Mouse (Mus musculus) ES-CJ7 (cell line): ENCODE data around the gene Pdk2.
A peak's percentile ranks its signal among the peaks of the same experiment; 100 is the strongest.
"Not testable (repeated sequence)": the region's sequence is repeated elsewhere in the genome, so short reads cannot be mapped to it uniquely, and the experiment has no call there.

Source experiments
- DNase-seq: peaks from one replicate; pipeline ENCODE4 v3.0.0; 2011; ENCODE audit warnings: low read depth, low spot score

Gene Pdk2

DNA sequence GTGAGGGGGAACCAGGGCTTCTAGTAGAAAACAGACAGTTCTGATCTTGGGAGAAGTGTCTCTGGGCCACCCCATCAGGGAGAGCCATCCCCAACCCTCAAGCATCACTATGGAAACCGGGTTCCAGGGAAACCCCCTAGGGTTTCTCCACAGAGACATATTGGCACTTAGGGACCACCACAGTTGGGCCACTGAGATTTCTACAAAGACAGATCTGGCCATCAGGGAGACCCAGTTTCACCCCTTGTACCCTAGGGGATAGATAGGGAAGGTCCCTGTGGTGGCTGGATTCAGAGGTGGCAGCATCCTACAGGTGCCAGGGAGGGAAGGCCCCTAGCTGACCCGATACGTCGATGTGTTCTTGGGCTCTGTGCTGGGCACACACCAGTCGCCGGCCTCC lies 14.3 kb downstream of the Pdk2 start:
- DNase-seq, result no peak

- DNase-seq, result no peak
These were observed 15.0 kb downstream of the Pdk2 start for GRCm38 (mm10) chr11:95026090-95026542.

DNA sequence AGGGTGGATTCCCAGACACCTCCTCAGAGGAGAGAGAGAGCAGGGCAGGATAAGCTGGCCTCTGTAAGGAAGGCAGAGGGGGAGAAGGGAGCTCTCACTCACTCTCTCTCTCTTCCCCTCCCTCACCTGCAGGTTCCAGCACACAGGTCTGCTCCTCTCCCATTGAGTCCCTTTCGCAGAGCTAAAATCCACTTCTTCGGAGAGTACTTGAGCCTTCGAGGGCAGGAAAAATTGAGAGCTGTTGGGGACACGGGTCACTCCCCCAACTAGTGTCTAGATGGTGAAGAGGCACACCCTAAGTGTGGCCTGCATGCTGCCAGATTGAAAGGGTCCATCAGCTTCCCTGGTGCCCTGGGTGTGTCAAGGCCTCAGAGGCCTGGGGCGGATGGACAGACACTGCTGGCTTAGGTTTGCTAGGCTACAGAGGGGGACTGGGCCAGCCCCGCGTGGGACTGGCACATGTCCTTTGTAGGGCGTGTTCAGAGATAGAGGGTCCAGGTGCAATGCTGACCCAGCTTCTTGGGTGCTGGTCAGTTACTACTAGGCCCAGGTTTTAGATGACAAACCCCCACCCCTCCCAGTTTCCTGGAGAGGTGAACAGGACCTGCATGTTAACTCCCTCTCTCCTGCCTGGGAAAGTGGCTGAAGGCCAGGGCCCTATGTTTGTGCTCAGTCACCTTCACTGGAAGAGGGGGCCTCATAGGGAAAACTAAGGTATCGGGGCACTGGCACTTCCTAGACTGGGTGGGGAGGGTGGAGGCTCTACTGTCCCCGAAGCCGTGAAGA lies 15.7 kb downstream of the Pdk2 start:
- no peak for DNase-seq

GRCm38 (mm10) chr11:95024439-95025184 lies 16.5 kb downstream of the Pdk2 start:
- no peak for DNase-seq

GRCm38 (mm10) chr11:95023481-95023880 lies 17.7 kb downstream of the Pdk2 start:
- DNase-seq, result no peak

DNA sequence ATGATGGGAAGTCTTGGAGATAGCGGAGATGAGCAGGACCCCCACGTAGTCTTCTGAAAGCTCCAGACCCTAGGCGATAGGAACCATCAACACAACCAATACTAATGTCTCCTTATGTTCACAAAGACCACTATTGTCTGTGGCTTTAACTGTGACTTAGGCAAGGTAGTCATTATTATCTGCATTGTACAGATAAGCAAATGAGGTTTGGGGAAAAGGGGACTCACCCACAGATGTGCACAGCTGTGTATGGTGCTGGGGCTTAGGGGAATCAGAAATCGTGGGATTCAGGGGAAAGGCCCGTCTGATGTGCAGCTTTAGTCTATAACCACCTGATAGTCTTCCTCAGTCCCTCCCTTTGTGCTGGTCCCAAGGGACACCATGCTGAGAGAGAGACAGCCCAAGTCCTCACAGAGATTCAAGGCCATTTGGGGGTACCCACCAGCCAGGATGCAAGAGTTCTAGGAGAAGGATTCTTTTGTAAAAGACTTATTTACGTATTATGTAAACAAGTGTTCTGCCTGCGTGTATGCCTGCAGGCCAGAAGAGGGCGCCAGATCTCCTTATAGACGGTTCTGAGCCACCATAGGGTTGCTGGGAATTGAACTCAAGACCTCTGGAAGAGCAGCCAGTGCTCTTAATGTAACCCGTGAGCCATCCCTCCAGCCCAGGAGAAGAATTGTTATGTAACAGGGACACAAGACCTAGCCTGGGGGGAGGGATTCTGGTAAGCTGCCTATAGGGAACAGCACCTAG lies 18.7 kb downstream of the Pdk2 start:
- peak; percentile 76 for DNase-seq

DNA sequence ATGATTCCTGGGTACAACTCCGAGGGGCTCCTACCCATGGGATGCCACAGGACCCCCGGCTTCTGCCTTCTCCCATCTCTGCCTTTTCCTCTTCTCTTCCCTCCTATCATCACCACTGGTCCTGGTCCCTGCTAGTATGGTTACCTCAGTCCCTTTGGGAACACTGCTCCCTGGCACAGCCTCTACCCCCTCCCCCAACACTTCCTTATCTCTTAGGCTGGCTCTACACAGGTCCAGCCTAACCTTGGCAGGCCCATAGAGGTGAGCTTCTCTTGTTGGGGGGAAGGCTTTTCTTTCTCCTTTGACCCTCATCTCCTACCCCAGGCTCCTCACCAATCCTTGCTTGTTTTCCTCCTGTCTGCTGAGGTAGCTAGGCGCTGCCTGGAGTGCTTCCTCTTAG lies 25.7 kb downstream of the Pdk2 start:
- no peak for DNase-seq

DNA sequence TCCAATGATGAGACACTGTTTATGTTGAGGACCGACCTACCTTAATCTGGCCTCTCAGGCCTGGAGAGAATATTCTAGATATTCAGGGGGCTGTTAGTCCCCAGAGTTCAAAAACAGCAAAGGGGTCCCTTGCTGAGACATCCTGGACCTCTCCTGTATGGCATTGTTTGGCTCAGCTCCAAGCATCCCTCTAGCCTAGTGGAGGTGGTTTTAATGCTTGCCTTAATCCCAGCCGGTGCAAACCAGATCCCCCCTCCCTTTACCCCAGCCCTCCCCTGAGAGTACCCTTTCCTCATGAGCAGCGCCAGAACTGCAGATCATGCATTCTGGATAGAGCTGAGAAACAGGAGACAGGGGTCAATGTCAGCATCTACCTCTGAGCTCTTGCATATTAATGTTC lies 28.7 kb downstream of the Pdk2 start:
- no peak for DNase-seq

DNA sequence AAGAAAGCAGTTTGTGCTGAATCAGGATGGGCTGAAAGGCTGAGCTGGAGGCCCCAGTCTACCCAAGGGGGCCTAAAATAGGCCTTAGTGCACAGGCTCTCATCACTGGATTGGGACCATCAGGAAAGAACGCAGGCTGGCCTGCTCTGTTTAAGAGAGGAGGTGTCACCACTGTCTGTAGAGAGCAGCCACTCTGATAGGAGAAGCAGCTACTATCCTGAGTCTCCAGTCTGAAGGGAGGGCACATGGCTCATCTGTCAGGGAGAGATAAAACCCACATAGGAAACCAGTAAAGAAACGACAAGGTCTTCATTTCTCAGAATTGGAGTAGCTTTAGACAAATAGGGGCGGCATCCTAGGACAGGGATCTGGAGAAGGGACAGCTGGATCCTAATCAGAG lies 29.1 kb downstream of the Pdk2 start:
- DNase-seq, result no peak

DNA sequence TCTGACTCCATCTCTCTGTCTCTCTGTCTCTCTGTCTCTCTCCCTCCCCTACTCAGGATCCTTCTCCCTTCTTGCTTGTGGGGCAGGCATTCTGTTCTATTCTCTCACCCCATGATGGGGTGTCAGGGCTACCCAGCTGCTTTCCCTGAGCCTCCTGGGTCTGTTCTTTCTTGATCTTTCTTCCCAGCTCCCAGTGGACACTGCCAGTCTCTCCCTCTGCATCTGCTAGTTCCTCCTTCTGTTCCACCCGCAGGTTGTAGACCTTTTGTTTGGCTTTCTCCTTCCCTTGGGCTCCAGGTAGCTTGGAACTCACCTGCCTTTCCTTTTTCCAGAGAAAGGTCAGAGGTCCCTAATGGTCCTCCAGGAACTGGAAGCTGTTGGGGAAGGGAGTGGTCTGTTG lies 29.7 kb downstream of the Pdk2 start:
- DNase-seq, result no peak

GRCm38 (mm10) chr11:95010841-95011403 lies 30.2 kb downstream of the Pdk2 start:
- DNase-seq, result not testable (repeated sequence)

DNA sequence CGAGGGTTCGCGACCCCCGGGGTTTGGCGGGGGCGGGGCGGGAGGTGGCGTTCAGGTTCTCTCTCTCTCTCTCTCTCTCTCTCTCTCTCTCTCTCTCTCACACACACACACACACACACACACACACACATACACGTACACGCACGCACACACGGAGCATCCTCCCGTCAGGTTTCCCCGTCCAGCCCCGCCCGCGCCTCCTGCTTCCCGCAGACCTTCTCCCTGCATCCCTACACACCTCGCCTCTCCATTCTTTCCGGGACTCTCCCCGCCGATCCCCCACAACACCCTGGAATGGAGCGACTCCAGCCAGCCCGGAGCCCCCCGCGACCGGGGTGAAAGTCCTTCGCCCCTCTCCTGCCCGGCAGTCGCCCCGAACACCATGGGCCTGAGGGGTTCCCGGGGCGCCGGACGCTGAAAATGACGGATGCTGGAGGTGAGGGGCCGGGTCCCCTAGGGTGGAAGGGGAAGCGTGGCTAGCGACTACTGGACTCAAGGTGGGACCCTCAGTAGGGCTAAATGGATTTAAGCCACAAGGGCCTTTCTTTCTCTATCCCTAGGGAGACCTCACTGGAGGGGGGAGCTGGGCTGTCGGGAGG lies 30.9 kb downstream of the Pdk2 start:
- DNase-seq, result no peak

- peak; percentile 69 for DNase-seq
These were observed 31.5 kb downstream of the Pdk2 start, which contains the start of gene Samd14 for GRCm38 (mm10) chr11:95009629-95010014. Samd14 (plus strand) TSS chr11:95009879.

DNA sequence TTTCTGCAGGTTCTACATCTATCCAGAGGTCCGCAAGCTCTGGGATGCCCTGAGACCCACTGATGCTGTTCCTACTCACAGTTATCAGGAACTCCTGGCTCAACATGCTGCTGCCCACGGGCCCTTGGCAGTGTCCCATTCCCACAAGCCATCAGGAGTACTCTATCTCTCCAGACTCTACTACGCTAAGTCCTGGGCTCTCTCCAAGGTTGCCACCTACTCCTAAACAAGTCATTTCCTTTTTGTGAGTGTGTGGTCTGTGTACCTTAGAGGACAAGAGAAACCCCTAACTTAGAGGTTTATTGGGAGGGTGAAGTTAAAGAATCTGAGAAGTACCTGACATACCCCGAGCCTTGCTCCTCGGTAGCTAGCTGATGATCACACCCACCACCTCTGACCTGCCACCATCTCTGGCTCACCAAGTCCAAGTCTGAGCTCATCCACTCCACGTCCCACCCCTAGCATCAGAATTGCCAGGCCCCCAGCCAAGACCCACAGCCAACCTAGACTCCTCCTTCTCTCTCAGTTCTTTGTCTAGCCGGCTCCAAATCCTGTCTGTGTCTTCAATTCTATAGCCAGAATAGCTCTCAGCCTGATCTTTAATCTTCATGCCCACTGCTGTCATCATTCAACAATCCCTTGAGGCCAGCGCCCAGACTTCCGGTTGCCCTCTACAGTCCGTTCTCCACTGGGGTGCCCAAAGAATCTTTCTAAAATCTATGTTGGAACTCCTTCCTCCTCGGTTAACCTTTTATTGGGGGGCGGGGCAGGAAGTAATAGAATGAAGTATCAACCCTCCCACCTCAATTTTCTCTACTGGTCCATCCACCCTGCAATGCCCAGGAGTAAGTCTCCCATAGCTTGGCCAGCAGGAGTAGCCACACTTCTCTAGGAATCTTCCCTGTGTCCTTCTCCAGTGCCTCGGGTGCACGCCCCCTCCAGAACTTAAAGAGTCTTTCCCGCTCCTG lies 32.2 kb downstream of the Pdk2 start:
- DNase-seq, result no peak

DNA sequence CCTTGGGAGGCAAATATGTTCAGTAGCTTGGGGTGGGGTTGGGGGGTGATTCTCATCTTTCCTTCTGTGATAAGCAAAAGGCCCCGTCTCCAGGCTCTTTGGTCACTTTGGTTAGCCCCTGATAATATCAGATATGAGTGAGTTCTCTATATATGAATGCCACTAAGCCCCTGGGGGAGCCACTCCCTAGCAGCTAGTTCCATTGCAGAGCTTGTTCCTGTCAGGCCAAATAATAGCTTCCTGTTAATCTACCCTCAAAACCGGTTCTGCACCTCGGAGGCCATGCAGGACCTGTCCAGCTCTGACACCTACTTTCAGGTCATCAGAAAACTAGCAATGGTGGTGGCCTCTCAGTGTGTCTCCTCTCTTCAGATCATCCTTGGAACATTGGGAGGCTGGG lies 33.7 kb downstream of the Pdk2 start:
- no peak for DNase-seq

DNA sequence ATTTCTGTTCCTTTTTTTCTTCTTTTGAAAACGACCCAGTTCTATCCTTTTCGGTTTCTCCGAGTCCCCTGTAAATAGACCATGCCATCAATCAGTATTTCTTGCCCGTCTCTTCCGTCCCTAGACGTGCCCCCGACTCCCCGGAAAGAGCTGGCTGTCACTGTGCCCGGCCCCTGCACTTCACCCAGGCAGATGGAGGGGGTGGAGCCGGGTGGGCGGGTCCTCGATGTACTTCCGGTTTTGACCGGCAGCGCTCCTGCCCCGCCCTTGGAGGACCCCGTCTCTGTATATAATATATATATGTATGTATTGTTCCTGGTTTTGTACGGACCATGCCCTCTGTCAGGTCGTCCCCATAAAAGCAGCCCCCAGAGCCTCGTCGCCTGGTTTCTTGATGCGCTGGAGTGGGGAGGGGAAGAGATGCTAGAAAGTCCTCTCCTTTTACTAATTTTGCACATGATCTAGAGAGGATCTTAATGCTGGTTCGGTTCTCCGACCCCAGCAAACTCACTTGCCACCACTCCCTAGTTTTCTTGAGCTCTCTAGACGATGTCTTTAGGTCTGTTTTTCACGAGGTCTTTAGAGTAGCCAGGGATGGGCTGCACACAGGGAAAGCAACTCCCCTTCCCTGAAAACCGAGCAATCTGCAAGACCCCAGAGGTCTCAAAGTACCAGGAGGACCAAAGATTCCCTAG lies 34.5 kb downstream of the Pdk2 start:
- peak; percentile 45 for DNase-seq

DNA sequence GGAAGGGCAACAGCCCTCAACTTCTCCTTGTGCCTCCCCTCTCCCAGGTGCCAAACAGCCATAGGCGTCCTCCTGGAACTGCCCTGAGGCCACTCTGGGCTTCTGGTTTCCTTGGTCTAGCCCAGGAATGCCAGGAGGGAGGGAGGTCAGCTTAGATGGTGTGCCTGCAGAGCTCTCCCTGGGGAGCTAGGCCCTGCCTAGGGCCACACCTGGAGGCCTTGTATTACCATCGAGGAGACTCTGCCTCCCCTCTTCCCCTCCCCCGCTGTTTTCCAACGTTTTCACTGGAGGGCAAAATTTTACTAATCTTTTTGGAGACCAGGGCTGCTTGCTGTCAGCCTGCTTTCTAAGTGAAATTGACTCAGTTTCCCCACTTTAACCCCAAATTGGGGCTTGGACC lies 35.1 kb downstream of the Pdk2 start:
- DNase-seq, result no peak

- no peak for DNase-seq
These were observed 36.3 kb downstream of the Pdk2 start for GRCm38 (mm10) chr11:95004937-95005198.

DNA sequence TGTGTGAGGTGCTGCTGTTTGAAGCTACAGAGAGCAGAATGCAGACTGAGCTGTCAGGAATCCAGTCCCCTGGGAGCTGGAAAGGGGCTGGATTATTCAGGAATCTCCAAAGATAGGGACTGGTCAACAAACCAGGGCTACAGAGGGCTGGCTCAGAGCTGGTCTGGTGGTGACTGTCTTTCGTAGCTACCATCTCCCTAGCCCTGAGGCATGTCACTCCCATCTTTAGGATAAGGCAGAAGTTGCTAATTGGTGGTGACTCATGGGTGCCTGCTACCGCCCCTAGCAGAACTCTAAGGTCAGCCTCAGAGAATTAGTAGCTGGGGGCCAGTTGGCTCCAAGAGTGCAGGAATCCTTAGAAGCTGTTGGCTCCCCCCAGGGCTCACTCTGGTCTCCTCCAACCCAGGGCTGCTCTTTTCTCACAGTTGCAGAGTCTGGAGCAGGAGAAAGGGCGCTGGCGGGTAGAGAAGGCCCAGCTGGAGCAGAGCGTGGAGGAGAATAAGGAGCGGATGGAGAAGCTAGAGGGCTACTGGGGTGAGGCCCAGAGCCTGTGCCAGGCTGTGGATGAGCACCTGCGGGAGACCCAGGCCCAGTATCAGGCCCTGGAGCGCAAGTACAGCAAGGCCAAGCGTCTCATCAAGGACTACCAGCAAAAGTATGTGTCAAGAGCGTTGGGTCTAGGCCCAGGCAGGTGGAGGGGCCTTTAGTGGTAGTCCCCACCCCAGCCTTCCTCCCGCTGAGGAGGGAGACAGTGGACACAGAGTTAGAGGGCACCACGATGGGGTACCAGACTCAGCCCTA lies 36.8 kb downstream of the Pdk2 start:
- no peak for DNase-seq
